Mouse (Mus musculus) spleen, postnatal 4 days (tissue): Measurements from ENCODE around the gene Pin1.

ENCODE experiments used
- DNase-seq, 2 experiments: peaks; one replicate each; pipeline ENCODE4 v3.0.0; 2022; ENCODE audit warnings: low spot score in 2 of 2

Pin1 gene

DNA sequence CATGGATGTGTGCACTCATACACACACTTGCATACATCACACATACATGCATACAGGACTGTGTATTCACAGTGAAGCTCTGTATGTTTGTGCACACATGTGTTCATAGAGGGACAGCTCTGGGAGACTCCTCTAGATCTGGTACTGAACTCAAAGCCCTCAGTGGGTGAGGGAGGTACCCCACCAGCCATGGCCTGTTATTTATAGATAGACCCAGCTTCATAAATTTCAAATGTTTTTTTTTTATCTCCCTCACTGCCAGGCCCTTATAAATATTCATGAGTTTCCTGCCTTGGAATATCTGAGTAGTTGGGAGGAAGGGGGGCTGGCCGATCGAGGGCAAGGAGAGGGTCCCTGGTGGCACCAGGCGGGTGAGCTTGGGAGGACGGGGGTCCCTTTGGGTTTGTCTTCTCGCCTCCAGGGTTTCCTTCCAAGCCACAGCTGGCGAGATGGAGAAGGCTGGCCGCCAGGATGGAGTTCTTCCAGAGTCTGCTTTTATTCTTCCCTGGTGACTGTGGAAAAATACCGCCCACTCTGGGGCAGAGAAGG is 52.0 kb downstream of the Pin1 start:
- DNase-seq, result no peak

GRCm38 (mm10) chr9:20705420-20705819 is 53.5 kb downstream of the Pin1 start:
- no peak for DNase-seq

GRCm38 (mm10) chr9:20705981-20706380 is 54.1 kb downstream of the Pin1 start:
- no peak for DNase-seq

- no peak for DNase-seq
Measured at GRCm38 (mm10) chr9:20710471-20710870, 58.6 kb downstream of the Pin1 start.

- no peak for DNase-seq
Measured at GRCm38 (mm10) chr9:20712934-20713477, 61.1 kb downstream of the Pin1 start.

GRCm38 (mm10) chr9:20713478-20713987 is 61.6 kb downstream of the Pin1 start:
- DNase-seq, result no peak

GRCm38 (mm10) chr9:20715332-20715731 is 63.4 kb downstream of the Pin1 start:
- no peak for DNase-seq
